19 mouse cellular contexts compared by ENCODE assay signal in genomic region chr13:93141184-93141583, GRCm38 (mm10).
"Had no signal": no experiment of that assay in that cellular context is flagged by ENCODE, and none has a peak within 500 bp of the region (broad histone marks: within the 10 kb centered on the region; RNA-seq: fewer than 3 reads in every experiment).

No protein-coding gene starts in this region.

- H3K4me2 ChIP-seq: lung, embryonic 14.5 days; midbrain, embryonic 13.5 days; midbrain, embryonic 15.5 days; neural tube, embryonic 13.5 days; neural tube, embryonic 15.5 days; stomach, embryonic 15.5 days had no signal

- ATAC-seq: midbrain, embryonic 13.5 days; midbrain, embryonic 15.5 days had no signal

- H3K27ac ChIP-seq: midbrain, embryonic 10.5 days; midbrain, embryonic 13.5 days; midbrain, embryonic 15.5 days; neural tube, embryonic 13.5 days; neural tube, embryonic 15.5 days; stomach, embryonic 15.5 days; stomach, postnatal 0 days had no signal

- H3K9me3 ChIP-seq: midbrain, embryonic 10.5 days; midbrain, embryonic 13.5 days; midbrain, embryonic 15.5 days; neural tube, embryonic 13.5 days; neural tube, embryonic 15.5 days; stomach, embryonic 15.5 days had no signal

- H3K36me3 ChIP-seq: midbrain, embryonic 13.5 days; midbrain, embryonic 15.5 days; neural tube, embryonic 15.5 days; stomach, embryonic 15.5 days had no signal

- H3K27me3 ChIP-seq: midbrain, embryonic 13.5 days; midbrain, embryonic 15.5 days; neural tube, embryonic 13.5 days; neural tube, embryonic 15.5 days; stomach, embryonic 15.5 days had no signal

- DNase-seq: lung, adult 18-20 months; lung, embryonic 14.5 days; lung, postnatal 10 days; lung, postnatal 4 days; retina, postnatal 1 day; right cerebral cortex, adult 18-20 months; right cerebral cortex, postnatal 25 days; right cerebral cortex, postnatal 4 days; thymus, adult 2 months; thymus, postnatal 25 days; thymus, postnatal 4 days had no signal

- H3K4me3 ChIP-seq: midbrain, embryonic 10.5 days; midbrain, embryonic 13.5 days; midbrain, embryonic 15.5 days; myocyte; neural tube, embryonic 13.5 days; neural tube, embryonic 15.5 days; stomach, embryonic 15.5 days had no signal

- H3K9ac ChIP-seq: lung, embryonic 14.5 days; midbrain, embryonic 13.5 days; midbrain, embryonic 15.5 days; neural tube, embryonic 13.5 days; neural tube, embryonic 15.5 days; stomach, embryonic 15.5 days had no signal
